Mouse (Mus musculus) intestine, postnatal 0 days (tissue): Measurements from ENCODE around the gene Lgals4. TPM values are rescaled to one million over a fixed set of nuclear protein-coding genes. Genes with fewer than 3 reads are reported as not detected.

Experiments
- ATAC-seq: fragments of 200-750 bp; cut with Nextera tagmentation; 2 replicates; pipeline ENCODE4 v1.8.0; 2017; ENCODE audit warnings: mild to moderate bottlenecking, moderate TSS enrichment, moderate library complexity
- H3K27ac ChIP-seq: fragments of 300-500 bp; sonication (generic); 2 replicates; pipeline ENCODE4 v1.5.1; 2014; ENCODE audit warnings: mild to moderate bottlenecking, low read depth, low read length, moderate library complexity
- H3K27me3 ChIP-seq: fragments of 300-500 bp; sonication (generic); replicated peaks from 2 replicates; pipeline ENCODE4 v1.6.1; 2014; ENCODE audit warnings: low read length, mixed read lengths; ENCODE audit not compliant: control insufficient read depth, insufficient read depth
- H3K36me3 ChIP-seq: fragments of 300-500 bp; sonication (generic); 2 replicates; pipeline ENCODE4 v1.6.1; 2014; ENCODE audit warnings: mild to moderate bottlenecking, moderate library complexity; ENCODE audit not compliant: control insufficient read depth, insufficient read depth
- H3K4me1 ChIP-seq: fragments of 300-500 bp; sonication (generic); replicated peaks from 2 replicates; pipeline ENCODE4 v1.6.1; 2014; ENCODE audit warnings: antibody characterized with exemption, low read length, mixed read lengths; ENCODE audit not compliant: control insufficient read depth, insufficient read depth
- H3K4me2 ChIP-seq: fragments of 300-500 bp; sonication (generic); replicated peaks from 2 replicates; pipeline ENCODE4 v1.6.1; 2014; ENCODE audit warnings: low read depth, mild to moderate bottlenecking, moderate library complexity
- H3K4me3 ChIP-seq: fragments of 300-500 bp; sonication (generic); 2 replicates; pipeline ENCODE4 v1.5.1; 2014; ENCODE audit warnings: low read depth, low read length
- H3K9ac ChIP-seq: fragments of 300-500 bp; sonication (generic); 2 replicates; pipeline ENCODE4 v1.6.1; 2014; ENCODE audit warnings: mild to moderate bottlenecking, low read depth, low read length
- H3K9me3 ChIP-seq: fragments of 300-500 bp; sonication (generic); 2 replicates; pipeline ENCODE4 v1.6.1; 2016; ENCODE audit warnings: mixed run types; ENCODE audit not compliant: control insufficient read depth
- CTCF ChIP-seq: sonication (generic); IDR thresholded peaks from 2 replicates; pipeline ENCODE4 v1.5.1; 2016; ENCODE audit warnings: low read depth, mild to moderate bottlenecking, control low read depth, antibody characterized with exemption, moderate library complexity
- WGBS: fragments of 180-500 bp; shearing (Covaris S2); extraction: QIAGEN DNeasy Blood & Tissue Kit; methylation state at CpG from one replicate; pipeline ENCODE4 v1.1.7; 2014; 5-methylcytosine and 5-hydroxymethylcytosine counted together
- polyA plus RNA-seq: library from polyadenylated mRNA; unstranded; fragments of >200 nt; fragmentation: Nextera tagmentation; extraction: Ambion mirVana; gene quantifications from 2 replicates; pipeline ENCODE4 v1.2.1, GENCODE M21; 2015

Lgals4 gene
- polyA plus RNA-seq, 1 experiment from 2014 or later, result 2,376 TPM

GRCm38 (mm10) chr7:28862817-28863499 lies 29.3 kb downstream of the Lgals4 start:
- 0 out of 2 replicates have a peak, but pooled peaks have one; percentile 14 for TF ChIP-seq CTCF
- Histone ChIP-seq H3K9ac (no peak overlapping the region), H3K27me3 (no peaks in the 10 kb centered on the region), H3K4me1 (0 out of 2 replicates have a peak, but pooled peaks cover 2% of the 10 kb centered on the region), H3K9me3 (no peaks in the 10 kb centered on the region), H3K4me2 (no peak overlapping the region), H3K27ac (no peak overlapping the region), H3K36me3 (no peaks in the 10 kb centered on the region), H3K4me3 (no peak overlapping the region)
- WGBS, result 71% methylated on average over 15 of the region's 15 CpGs
- ATAC-seq, result no peak

- H3K4me2 ChIP-seq, result no peak within 1 kb of the TSS
- H3K27me3 ChIP-seq, result no peaks in the 10 kb centered on the region
- no peaks in the 10 kb centered on the region for H3K9me3 ChIP-seq
- H3K4me1 ChIP-seq, result 0 out of 2 replicates have a peak, but pooled peaks cover 2% of the 10 kb centered on the region
- 83% methylated on average over 6 of the region's 6 CpGs for WGBS
- no peak within 1 kb of the TSS for H3K9ac ChIP-seq
- H3K27ac ChIP-seq, result no peak within 1 kb of the TSS
- H3K4me3 ChIP-seq, result no peak within 1 kb of the TSS
- TF ChIP-seq CTCF, result no peak
- ATAC-seq, result no peak
- no peaks in the 10 kb centered on the region for H3K36me3 ChIP-seq
Observed at GRCm38 (mm10) chr7:28863540-28863939, 29.9 kb downstream of the Lgals4 start, which contains the start of gene Lgals7. TSS of gene Lgals7 (plus strand) at chr7:28863853.

GRCm38 (mm10) chr7:28864288-28864750 lies 30.7 kb downstream of the Lgals4 start:
- no peak for TF ChIP-seq CTCF
- Histone ChIP-seq H3K27me3 (no peaks in the 10 kb centered on the region), H3K27ac (no peak overlapping the region), H3K4me3 (no peak overlapping the region), H3K36me3 (no peaks in the 10 kb centered on the region), H3K4me1 (0 out of 2 replicates have a peak, but pooled peaks cover 2% of the 10 kb centered on the region), H3K9me3 (no peaks in the 10 kb centered on the region), H3K4me2 (no peak overlapping the region), H3K9ac (no peak overlapping the region)
- ATAC-seq, result no peak
- 43% methylated on average over 9 of the region's 9 CpGs for WGBS

GRCm38 (mm10) chr7:28865481-28866300 lies 32.0 kb downstream of the Lgals4 start:
- peak; percentile 17 for ATAC-seq
- no peak overlapping the region for H3K27ac ChIP-seq
- H3K27me3 ChIP-seq, result no peaks in the 10 kb centered on the region
- no peaks in the 10 kb centered on the region for H3K9me3 ChIP-seq
- peak overlapping the region; percentile 63 for H3K4me2 ChIP-seq
- whole genome bisulfite sequencing, result 39% methylated on average over 33 of the region's 33 CpGs
- TF ChIP-seq CTCF, result peak; percentile 55
- no peak overlapping the region for H3K9ac ChIP-seq
- H3K4me1 ChIP-seq, result 0 out of 2 replicates have a peak, but pooled peaks cover 2% of the 10 kb centered on the region
- no peaks in the 10 kb centered on the region for H3K36me3 ChIP-seq
- H3K4me3 ChIP-seq, result no peak overlapping the region

- Histone ChIP-seq H3K4me2 (peak overlapping the region; percentile 66), H3K9ac (no peak overlapping the region), H3K27ac (0 out of 2 replicates have a peak overlapping the region, but pooled peaks have one; percentile 5), H3K4me1 (0 out of 2 replicates have a peak, but pooled peaks cover 2% of the 10 kb centered on the region), H3K9me3 (no peaks in the 10 kb centered on the region), H3K4me3 (no peak overlapping the region), H3K27me3 (no peaks in the 10 kb centered on the region), H3K36me3 (no peaks in the 10 kb centered on the region)
- ATAC-seq, result peak; percentile 23
- TF ChIP-seq CTCF, result no peak
- 84% methylated on average over 28 of the region's 28 CpGs for WGBS
Observed at GRCm38 (mm10) chr7:28866769-28867507, 33.3 kb downstream of the Lgals4 start.
